Mouse (Mus musculus): ENCODE measurements around the gene Nnat. TPM values are rescaled to one million over a fixed set of nuclear protein-coding genes. Genes with fewer than 3 reads are reported as not detected.

Gene Nnat
- polyA plus RNA-seq, 1 experiment from 2014 or later = 8,644 TPM

GRCm38 (mm10) chr2:157536476-157537081 is 23.3 kb upstream of the Nnat start:
- Histone ChIP-seq H3K4me1 (replicated peaks) (peaks cover 71% of the 10 kb centered on the region), H3K4me3 (replicated peaks) (no peak overlapping the region), H3K9ac (replicated peaks) (peak overlapping the region; percentile 19; the same call in 1 of the 2 replicates), H3K9me3 (no peaks in the 10 kb centered on the region), H3K27me3 (0 out of 2 replicates have a peak, but pooled peaks cover 3% of the 10 kb centered on the region), H3K27ac (peak overlapping the region; percentile 81), H3K4me2 (replicated peaks) (no peak overlapping the region), H3K36me3 (no peaks in the 10 kb centered on the region)
- ATAC-seq = no peak
- 55% methylated on average over 7 of the region's 7 CpGs for WGBS

- Histone ChIP-seq H3K36me3 (no peaks in the 10 kb centered on the region), H3K9ac (replicated peaks) (0 out of 2 replicates have a peak overlapping the region, but pooled peaks have one; percentile 19), H3K27ac (peak overlapping the region; percentile 81), H3K27me3 (0 out of 2 replicates have a peak, but pooled peaks cover 3% of the 10 kb centered on the region), H3K4me1 (replicated peaks) (peaks cover 71% of the 10 kb centered on the region), H3K4me2 (replicated peaks) (no peak overlapping the region), H3K9me3 (no peaks in the 10 kb centered on the region), H3K4me3 (replicated peaks) (no peak overlapping the region)
- 19% methylated on average over 7 of the region's 7 CpGs for WGBS
- ATAC-seq = 0 out of 2 replicates have a peak, but pooled peaks have one; percentile 12
Observed at GRCm38 (mm10) chr2:157537118-157537517, 22.8 kb upstream of the Nnat start.

- Histone ChIP-seq H3K27me3 (no peaks in the 10 kb centered on the region), H3K27ac (peak overlapping the region; percentile 78), H3K9ac (replicated peaks) (peak overlapping the region; percentile 36; the same call in 1 of the 2 replicates), H3K9me3 (no peaks in the 10 kb centered on the region), H3K4me3 (replicated peaks) (no peak overlapping the region), H3K4me2 (replicated peaks) (peak overlapping the region; percentile 8; the same call in 1 of the 2 replicates), H3K36me3 (0 out of 2 replicates have a peak, but pooled peaks cover 6% of the 10 kb centered on the region), H3K4me1 (replicated peaks) (peaks cover 76% of the 10 kb centered on the region)
- 0 out of 2 replicates have a peak, but pooled peaks have one; percentile 15 for ATAC-seq
- WGBS = 36% methylated on average over 24 of the region's 24 CpGs
Observed at GRCm38 (mm10) chr2:157540073-157540952, 19.6 kb upstream of the Nnat start.

- no peaks in the 10 kb centered on the region for H3K9me3 ChIP-seq
- peaks cover 82% of the 10 kb centered on the region for H3K4me1 ChIP-seq (replicated peaks)
- H3K4me2 ChIP-seq (replicated peaks) = peak overlapping the region; percentile 8; the same call in 1 of the 2 replicates
- H3K27me3 ChIP-seq = no peaks in the 10 kb centered on the region
- peak overlapping the region; percentile 36; the same call in 1 of the 2 replicates for H3K9ac ChIP-seq (replicated peaks)
- no peak overlapping the region for H3K4me3 ChIP-seq (replicated peaks)
- 0 out of 2 replicates have a peak, but pooled peaks have one; percentile 10 for ATAC-seq
- 0 out of 2 replicates have a peak, but pooled peaks cover 6% of the 10 kb centered on the region for H3K36me3 ChIP-seq
- WGBS = 12% methylated on average over 9 of the region's 9 CpGs
- H3K27ac ChIP-seq = peak overlapping the region; percentile 78
Observed at GRCm38 (mm10) chr2:157540953-157541569, 18.8 kb upstream of the Nnat start.

- peak overlapping the region; percentile 78 for H3K27ac ChIP-seq
- H3K27me3 ChIP-seq = no peaks in the 10 kb centered on the region
- peak overlapping the region; percentile 15; the same call in 1 of the 2 replicates for H3K9ac ChIP-seq (replicated peaks)
- WGBS = 21% methylated on average over 8 of the region's 8 CpGs
- H3K4me2 ChIP-seq (replicated peaks) = no peak overlapping the region
- 0 out of 2 replicates have a peak, but pooled peaks cover 6% of the 10 kb centered on the region for H3K36me3 ChIP-seq
- no peak overlapping the region for H3K4me3 ChIP-seq (replicated peaks)
- peaks cover 82% of the 10 kb centered on the region for H3K4me1 ChIP-seq (replicated peaks)
- no peaks in the 10 kb centered on the region for H3K9me3 ChIP-seq
- no peak for ATAC-seq
Observed at GRCm38 (mm10) chr2:157541631-157542030, 18.2 kb upstream of the Nnat start.

GRCm38 (mm10) chr2:157542415-157542814 is 17.5 kb upstream of the Nnat start:
- Histone ChIP-seq H3K4me3 (replicated peaks) (no peak overlapping the region), H3K4me1 (replicated peaks) (peaks cover 82% of the 10 kb centered on the region), H3K9me3 (no peaks in the 10 kb centered on the region), H3K27ac (peak overlapping the region; percentile 78), H3K9ac (replicated peaks) (peak overlapping the region; percentile 37; the same call in 1 of the 2 replicates), H3K36me3 (peaks cover 10% of the 10 kb centered on the region), H3K27me3 (no peaks in the 10 kb centered on the region), H3K4me2 (replicated peaks) (no peak overlapping the region)
- no peak for ATAC-seq
- 42% methylated on average over 4 of the region's 4 CpGs for WGBS

GRCm38 (mm10) chr2:157544333-157544888 is 15.5 kb upstream of the Nnat start:
- Histone ChIP-seq H3K27me3 (no peaks in the 10 kb centered on the region), H3K4me3 (replicated peaks) (no peak overlapping the region), H3K4me1 (replicated peaks) (peaks cover 84% of the 10 kb centered on the region), H3K4me2 (replicated peaks) (no peak overlapping the region), H3K9ac (replicated peaks) (peak overlapping the region; percentile 15; the same call in 1 of the 2 replicates), H3K36me3 (peaks cover 24% of the 10 kb centered on the region), H3K27ac (peak overlapping the region; percentile 69), H3K9me3 (no peaks in the 10 kb centered on the region)
- WGBS = 41% methylated on average over 9 of the region's 9 CpGs
- no peak for ATAC-seq

- no peak for ATAC-seq
- peak overlapping the region; percentile 78 for H3K27ac ChIP-seq
- H3K4me1 ChIP-seq (replicated peaks) = peaks cover 62% of the 10 kb centered on the region
- peaks cover 24% of the 10 kb centered on the region for H3K36me3 ChIP-seq
- 0 out of 2 replicates have a peak overlapping the region, but pooled peaks have one; percentile 16 for H3K9ac ChIP-seq (replicated peaks)
- H3K4me3 ChIP-seq (replicated peaks) = no peak overlapping the region
- H3K9me3 ChIP-seq = no peaks in the 10 kb centered on the region
- H3K27me3 ChIP-seq = no peaks in the 10 kb centered on the region
- H3K4me2 ChIP-seq (replicated peaks) = no peak overlapping the region
Observed at GRCm38 (mm10) chr2:157546686-157547085, 13.2 kb upstream of the Nnat start.

GRCm38 (mm10) chr2:157550292-157550691 is 9.6 kb upstream of the Nnat start:
- H3K4me3 ChIP-seq (replicated peaks) = no peak overlapping the region
- H3K27ac ChIP-seq = no peak overlapping the region
- peaks cover 55% of the 10 kb centered on the region for H3K4me1 ChIP-seq (replicated peaks)
- H3K9me3 ChIP-seq = no peaks in the 10 kb centered on the region
- H3K36me3 ChIP-seq = peaks cover 18% of the 10 kb centered on the region
- H3K9ac ChIP-seq (replicated peaks) = no peak overlapping the region
- no peak overlapping the region for H3K4me2 ChIP-seq (replicated peaks)
- no peak for ATAC-seq
- no peaks in the 10 kb centered on the region for H3K27me3 ChIP-seq
- 85% methylated on average over 4 of the region's 4 CpGs for WGBS

- Histone ChIP-seq H3K4me2 (replicated peaks) (no peak overlapping the region), H3K4me3 (replicated peaks) (no peak overlapping the region), H3K36me3 (peaks cover 33% of the 10 kb centered on the region), H3K27me3 (no peaks in the 10 kb centered on the region), H3K9ac (replicated peaks) (no peak overlapping the region), H3K9me3 (peaks cover under 1% of the 10 kb centered on the region; the same call in 1 of the 2 replicates), H3K27ac (no peak overlapping the region; the same call in 1 of the 2 replicates), H3K4me1 (replicated peaks) (peaks cover 38% of the 10 kb centered on the region)
- ATAC-seq = no peak
- WGBS = 86% methylated on average over 10 of the region's 10 CpGs
Observed at GRCm38 (mm10) chr2:157552158-157552886, 7.6 kb upstream of the Nnat start.
